Mouse (Mus musculus) forebrain, embryonic 15.5 days (tissue): ENCODE results near the gene Osbpl7. TPM values are rescaled to one million over a fixed set of nuclear protein-coding genes. Genes with fewer than 3 reads are reported as not detected.
A peak's percentile ranks its signal among the peaks of the same experiment; 100 is the strongest.

Experiments used
- ATAC-seq: fragments of 200-750 bp; cut with Nextera tagmentation; replicated peaks from 2 replicates; pipeline ENCODE4 v1.8.0; 2017; ENCODE audit warnings: mild to moderate bottlenecking, moderate TSS enrichment, moderate library complexity
- H3K27ac ChIP-seq: fragments of 300-500 bp; sonication (generic); replicated peaks from 2 replicates; pipeline ENCODE4 v1.5.1; 2015; ENCODE audit warnings: mild to moderate bottlenecking, inconsistent platforms
- H3K27me3 ChIP-seq: fragments of 300-500 bp; sonication (generic); 2 replicates; pipeline ENCODE4 v1.6.1; 2015; ENCODE audit warnings: inconsistent platforms
- H3K36me3 ChIP-seq: fragments of 300-500 bp; sonication (generic); 2 replicates; pipeline ENCODE4 v1.6.1; 2015; ENCODE audit warnings: mild to moderate bottlenecking, inconsistent platforms
- H3K4me1 ChIP-seq: fragments of 300-500 bp; sonication (generic); 2 replicates; pipeline ENCODE4 v1.6.1; 2015; ENCODE audit warnings: inconsistent platforms
- H3K4me2 ChIP-seq: fragments of 300-500 bp; sonication (generic); replicated peaks from 2 replicates; pipeline ENCODE4 v1.6.1; 2015; ENCODE audit warnings: mild to moderate bottlenecking, inconsistent platforms
- H3K4me3 ChIP-seq: fragments of 300-500 bp; sonication (generic); 2 replicates; pipeline ENCODE4 v1.5.1; 2015; ENCODE audit warnings: mild to moderate bottlenecking, inconsistent platforms
- H3K9ac ChIP-seq: fragments of 300-500 bp; sonication (generic); replicated peaks from 2 replicates; pipeline ENCODE4 v1.6.1; 2015; ENCODE audit warnings: mild to moderate bottlenecking, inconsistent platforms
- H3K9me3 ChIP-seq: fragments of 300-500 bp; sonication (generic); 2 replicates; pipeline ENCODE4 v1.6.1; 2016; ENCODE audit warnings: inconsistent platforms
- WGBS: fragments of 180-500 bp; shearing (Covaris S2); methylation state at CpG from one replicate; pipeline ENCODE4 v1.1.7; 2015; ENCODE audit warnings: mixed read lengths; 5-methylcytosine and 5-hydroxymethylcytosine counted together
- microRNA-seq: library from miRNA; unstranded; fragments of <30 nt; microRNA quantifications from one replicate; pipeline ENCODE4, GENCODE M21; 2016
- polyA plus RNA-seq: library from polyadenylated mRNA; unstranded; fragments of >200 nt; fragmentation: Nextera tagmentation; extraction: Ambion mirVana; gene quantifications from 2 replicates; pipeline ENCODE4 v1.2.1, GENCODE M21; 2015

Osbpl7 gene
- polyA plus RNA-seq, 1 experiment from 2014 or later: 10.5 TPM

DNA sequence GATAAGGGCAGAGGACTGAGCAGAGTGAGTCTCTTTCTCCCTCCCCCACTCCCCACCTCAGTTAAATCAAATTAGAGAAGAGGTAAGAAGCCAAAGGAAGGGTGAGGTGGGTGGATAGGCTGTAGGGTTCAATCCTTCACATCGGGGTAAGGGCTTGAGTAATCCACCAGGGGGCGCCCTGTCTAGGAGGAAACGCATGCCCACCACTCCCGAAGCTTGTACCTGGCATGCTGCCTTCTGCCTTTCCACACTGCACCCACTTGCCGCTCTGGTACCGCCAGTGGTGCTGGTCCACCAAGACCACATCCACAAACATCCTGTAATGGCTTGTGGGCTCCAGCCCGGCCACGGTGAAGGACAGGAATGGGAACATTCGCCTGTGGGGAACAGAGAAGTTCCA, 51.3 kb downstream of the Osbpl7 start:
- peaks cover 20% of the 10 kb centered on the region; the same call in 1 of the 2 replicates for H3K27me3 ChIP-seq
- no peak for ATAC-seq

GRCm38 (mm10) chr11:97103163-97104090, 53.0 kb downstream of the Osbpl7 start:
- ATAC-seq: no peak
- WGBS: 97% methylated on average over 10 of the region's 10 CpGs
- H3K27me3 ChIP-seq: peaks cover 12% of the 10 kb centered on the region; the same call in 1 of the 2 replicates

More for the DNA sequence above, 51.3 kb downstream of the Osbpl7 start:
- H3K4me2 ChIP-seq: no peak overlapping the region
- no peak overlapping the region for H3K9ac ChIP-seq
- no peaks in the 10 kb centered on the region for H3K36me3 ChIP-seq
- H3K4me3 ChIP-seq: no peak overlapping the region
- H3K27ac ChIP-seq: no peak overlapping the region
- no peaks in the 10 kb centered on the region for H3K4me1 ChIP-seq
- no peaks in the 10 kb centered on the region for H3K9me3 ChIP-seq
- 22% methylated on average over 9 of the region's 9 CpGs for WGBS

GRCm38 (mm10) chr11:97104091-97104483, 53.7 kb downstream of the Osbpl7 start:
- no peaks in the 10 kb centered on the region for H3K9me3 ChIP-seq
- H3K4me2 ChIP-seq: no peak overlapping the region
- 97% methylated on average over 9 of the region's 9 CpGs for WGBS
- no peak for ATAC-seq
- H3K27ac ChIP-seq: no peak overlapping the region
- H3K36me3 ChIP-seq: no peaks in the 10 kb centered on the region
- H3K9ac ChIP-seq: no peak overlapping the region
- peaks cover 8% of the 10 kb centered on the region; the same call in 1 of the 2 replicates for H3K27me3 ChIP-seq
- H3K4me3 ChIP-seq: no peak overlapping the region
- no peaks in the 10 kb centered on the region for H3K4me1 ChIP-seq

More at GRCm38 (mm10) chr11:97103163-97104090, 53.0 kb downstream of the Osbpl7 start:
- Histone ChIP-seq H3K9ac (no peak overlapping the region), H3K27ac (no peak overlapping the region), H3K36me3 (no peaks in the 10 kb centered on the region), H3K4me1 (no peaks in the 10 kb centered on the region), H3K9me3 (no peaks in the 10 kb centered on the region), H3K4me3 (no peak overlapping the region), H3K4me2 (no peak overlapping the region)

DNA sequence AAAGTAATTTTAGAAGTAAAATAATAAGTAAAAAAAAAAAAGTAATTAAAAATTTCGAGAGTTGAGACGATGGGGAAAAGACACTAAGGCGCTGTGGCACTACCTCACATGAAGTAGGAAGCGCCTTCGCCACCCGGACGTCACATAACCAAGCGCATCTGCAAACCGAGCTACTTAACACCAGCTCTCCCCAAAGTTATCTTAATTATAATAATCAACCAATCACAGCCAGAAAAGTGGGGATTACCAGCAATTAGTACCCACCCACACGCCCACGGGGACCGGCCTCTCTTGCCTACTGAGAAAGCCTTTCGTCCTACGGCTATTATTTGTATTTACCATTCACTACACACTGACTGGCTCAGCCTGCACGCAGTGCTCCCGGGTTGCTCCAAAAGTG, 58.5 kb downstream of the Osbpl7 start:
- Histone ChIP-seq H3K9ac (no peak overlapping the region), H3K36me3 (no peaks in the 10 kb centered on the region), H3K4me3 (no peak overlapping the region), H3K9me3 (no peaks in the 10 kb centered on the region), H3K27ac (no peak overlapping the region), H3K27me3 (peaks cover 19% of the 10 kb centered on the region), H3K4me1 (peaks cover 1% of the 10 kb centered on the region; the same call in 1 of the 2 replicates), H3K4me2 (no peak overlapping the region)
- no peak for ATAC-seq
- WGBS: 57% methylated on average over 16 of the region's 16 CpGs

- ATAC-seq: no peak
- no peak overlapping the region for H3K4me2 ChIP-seq
Observed at GRCm38 (mm10) chr11:97112519-97113125, 62.2 kb downstream of the Osbpl7 start.

DNA sequence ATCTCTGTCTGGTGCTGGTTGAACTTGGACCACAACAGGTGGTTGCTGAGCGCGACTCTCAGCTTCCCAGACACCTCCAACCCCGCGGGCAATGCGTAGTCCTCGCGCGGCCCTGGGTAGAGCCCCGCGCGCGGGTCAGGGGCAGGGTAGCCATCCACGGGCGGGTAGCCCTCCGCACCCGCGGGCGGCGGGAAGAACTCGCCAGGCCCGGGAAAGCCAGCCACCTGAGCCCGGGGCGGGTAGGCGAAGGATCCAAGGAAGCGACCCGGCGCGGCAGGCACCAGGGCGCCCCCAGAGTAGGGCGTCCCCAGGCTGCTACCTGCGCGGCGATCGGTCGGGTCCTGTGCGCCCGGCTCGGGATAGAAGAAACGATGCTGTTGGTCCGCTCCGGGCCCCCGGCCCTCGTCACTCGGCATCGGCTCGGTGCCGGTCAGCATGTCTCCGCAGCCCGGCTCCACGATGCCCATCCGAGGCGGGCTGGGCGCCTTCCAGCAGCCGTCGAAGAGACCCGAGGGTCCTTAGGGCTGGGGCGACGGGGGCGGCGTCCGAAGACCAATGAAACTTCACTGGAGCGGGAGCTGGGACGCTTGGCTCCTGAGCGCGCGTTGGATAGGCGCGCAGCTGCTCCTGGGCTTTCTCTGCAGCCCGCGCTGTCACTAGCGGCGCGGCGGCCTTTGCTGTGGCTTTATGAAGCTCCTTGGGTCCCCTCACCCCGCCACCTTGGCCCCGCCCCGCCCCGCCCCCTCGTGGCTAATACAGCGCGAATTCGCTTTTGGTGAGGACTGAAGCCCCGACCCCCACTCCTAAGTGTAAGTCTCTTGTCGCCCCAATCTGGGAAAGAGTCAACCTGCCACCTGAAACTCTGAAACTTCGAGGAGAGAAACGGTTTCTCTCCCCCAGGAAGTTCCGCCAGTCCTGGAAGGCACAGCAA, 64.5 kb downstream of the Osbpl7 start, which contains the start of gene Tbx21:
Gene Tbx21 (minus strand): TSS at position 661 of the 931 bp plus-strand sequence.
- ATAC-seq: no peak
- Histone ChIP-seq H3K36me3 (no peaks in the 10 kb centered on the region), H3K4me3 (peak within 1 kb of the TSS; percentile 35), H3K9me3 (no peaks in the 10 kb centered on the region), H3K27ac (no peak within 1 kb of the TSS), H3K4me2 (peak within 1 kb of the TSS; percentile 52), H3K4me1 (peaks cover 16% of the 10 kb centered on the region), H3K27me3 (peaks cover 70% of the 10 kb centered on the region), H3K9ac (no peak within 1 kb of the TSS)
- under 1% methylated on average over 87 of the region's 87 CpGs for WGBS

More at GRCm38 (mm10) chr11:97112519-97113125, 62.2 kb downstream of the Osbpl7 start:
- Histone ChIP-seq H3K9me3 (no peaks in the 10 kb centered on the region), H3K36me3 (no peaks in the 10 kb centered on the region), H3K27ac (no peak overlapping the region), H3K4me1 (peaks cover 16% of the 10 kb centered on the region), H3K27me3 (peaks cover 53% of the 10 kb centered on the region), H3K4me3 (no peak overlapping the region), H3K9ac (no peak overlapping the region)
- 74% methylated on average over 9 of the region's 9 CpGs for WGBS

DNA sequence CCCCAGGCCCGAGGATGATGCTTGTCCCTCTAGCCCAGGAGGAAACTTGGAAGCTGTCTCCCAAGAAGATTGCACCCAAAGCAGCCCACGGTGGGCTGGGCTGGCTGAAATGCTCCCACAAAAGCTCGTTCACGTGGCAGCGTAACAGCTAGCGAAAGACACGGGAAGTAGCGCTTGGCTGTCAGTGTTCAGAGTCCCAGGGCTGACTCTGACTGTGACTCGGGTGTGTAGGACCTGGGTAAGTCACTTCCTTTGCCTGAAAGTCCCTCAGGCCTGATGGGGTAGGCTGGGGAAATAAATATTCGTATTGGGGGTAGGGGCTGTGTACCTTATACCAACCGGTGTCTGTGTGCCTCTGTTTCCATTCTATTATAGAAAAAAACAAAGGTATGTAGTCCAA, 65.4 kb downstream of the Osbpl7 start:
- H3K4me2 ChIP-seq: peak overlapping the region; percentile 52; the same call in 1 of the 2 replicates
- no peak overlapping the region for H3K4me3 ChIP-seq
- H3K9ac ChIP-seq: no peak overlapping the region
- no peak overlapping the region for H3K27ac ChIP-seq
- peaks cover 16% of the 10 kb centered on the region for H3K4me1 ChIP-seq
- no peaks in the 10 kb centered on the region for H3K9me3 ChIP-seq
- ATAC-seq: no peak
- 9% methylated on average over 11 of the region's 11 CpGs for WGBS
- peaks cover 70% of the 10 kb centered on the region for H3K27me3 ChIP-seq
- no peaks in the 10 kb centered on the region for H3K36me3 ChIP-seq

Small RNA genes lying within 50 kb of the gene (microRNA-seq; reads per million reads assigned to microRNA genes)
- 1.1 reads per million for gene Mir8103

Other genes starting within 250 kb of the Osbpl7 start
- 55.7 and 59.6 TPM in 2 replicates for gene Nfe2l1, start 220.7 kb upstream of the Osbpl7 start, polyA plus RNA-seq
- 12.2 and 13.5 TPM in 2 replicates for gene Copz2, start 200.8 kb upstream of the Osbpl7 start, polyA plus RNA-seq
- 106 and 109 TPM in 2 replicates for gene Cdk5rap3, start 134.1 kb upstream of the Osbpl7 start, polyA plus RNA-seq
- gene Prr15l, start 122.5 kb upstream of the Osbpl7 start, polyA plus RNA-seq: 0.17 TPM in 1 of 2 replicates, not detected in the other
- 20.7 and 21.5 TPM in 2 replicates for gene Pnpo, start 106.6 kb upstream of the Osbpl7 start, polyA plus RNA-seq
- 14.9 and 16.1 TPM in 2 replicates for gene Sp2, start 67.7 kb upstream of the Osbpl7 start, polyA plus RNA-seq
- gene Sp6, start 37.2 kb upstream of the Osbpl7 start, polyA plus RNA-seq: 0.10 and 0.43 TPM in 2 replicates
- 16.0 and 17.2 TPM in 2 replicates for gene Scrn2, start 20.7 kb upstream of the Osbpl7 start, polyA plus RNA-seq
- 2.9 and 4.6 TPM in 2 replicates for gene Lrrc46, start 9.2 kb upstream of the Osbpl7 start, polyA plus RNA-seq
- gene Mrpl10, start 9.1 kb upstream of the Osbpl7 start, polyA plus RNA-seq: 57.0 and 58.4 TPM in 2 replicates
- gene Tbx21, start 64.7 kb downstream of the Osbpl7 start, polyA plus RNA-seq: 0.22 and 0.42 TPM in 2 replicates
- gene Tbkbp1, start 100.9 kb downstream of the Osbpl7 start, polyA plus RNA-seq: 6.2 and 7.6 TPM in 2 replicates
- 40.6 and 41.8 TPM in 2 replicates for gene Kpnb1, start 137.3 kb downstream of the Osbpl7 start, polyA plus RNA-seq
- 136 and 151 TPM in 2 replicates for gene Npepps, start 230.0 kb downstream of the Osbpl7 start, polyA plus RNA-seq